Mouse (Mus musculus): ENCODE data around the gene Slit1. TPM values are rescaled to one million over a fixed set of nuclear protein-coding genes. Genes with fewer than 3 reads are reported as not detected.

Slit1 gene
- polyA plus RNA-seq, 1 experiment from 2014 or later: 0.32 TPM

DNA sequence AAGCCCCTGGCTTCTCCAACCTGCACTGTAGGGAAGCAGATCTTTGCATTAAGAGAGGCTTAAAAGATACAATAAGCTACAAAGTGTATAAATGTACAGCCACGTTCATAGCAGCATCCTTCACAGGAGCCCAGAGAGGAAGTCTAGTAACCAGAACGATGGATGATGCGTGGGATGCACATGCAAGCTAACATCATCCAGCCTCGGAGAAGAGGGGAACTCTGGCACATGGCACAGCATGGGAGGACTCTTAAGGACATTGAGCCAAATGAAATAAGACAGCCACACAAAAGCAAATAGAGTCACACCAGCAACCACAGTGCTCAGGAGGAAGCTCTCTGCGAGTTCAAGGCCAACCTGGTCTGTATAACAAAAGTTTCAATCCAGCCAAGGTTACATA, 15.8 kb upstream of the Slit1 start:
- H3K9me3 ChIP-seq: no peaks in the 10 kb centered on the region
- H3K27ac ChIP-seq (replicated peaks): no peak overlapping the region
- H3K4me1 ChIP-seq: no peaks in the 10 kb centered on the region
- no peaks in the 10 kb centered on the region for H3K36me3 ChIP-seq
- no peak overlapping the region for H3K9ac ChIP-seq
- no peak overlapping the region for H3K4me2 ChIP-seq
- peaks cover 7% of the 10 kb centered on the region; the same call in 1 of the 2 replicates for H3K27me3 ChIP-seq (replicated peaks)
- no peak overlapping the region for H3K4me3 ChIP-seq
- ATAC-seq (ENCODE audit: extremely low read depth, insufficient number of reproducible peaks, low FRiP score, low TSS enrichment): no peak
- 84% methylated on average over 5 of the region's 5 CpGs for WGBS

- Histone ChIP-seq H3K4me1 (no peaks in the 10 kb centered on the region), H3K4me3 (no peak overlapping the region), H3K4me2 (no peak overlapping the region), H3K36me3 (no peaks in the 10 kb centered on the region), H3K27ac (replicated peaks) (no peak overlapping the region), H3K27me3 (replicated peaks) (peaks cover 34% of the 10 kb centered on the region), H3K9ac (no peak overlapping the region), H3K9me3 (no peaks in the 10 kb centered on the region)
- no peak for ATAC-seq (ENCODE audit: extremely low read depth, insufficient number of reproducible peaks, low FRiP score, low TSS enrichment)
- 76% methylated on average over 15 of the region's 15 CpGs for WGBS
Observed at GRCm38 (mm10) chr19:41754760-41755159, 11.3 kb upstream of the Slit1 start.

- Histone ChIP-seq H3K4me3 (no peak overlapping the region), H3K27me3 (replicated peaks) (peaks cover 39% of the 10 kb centered on the region), H3K9ac (no peak overlapping the region), H3K9me3 (no peaks in the 10 kb centered on the region), H3K27ac (replicated peaks) (no peak overlapping the region), H3K4me1 (no peaks in the 10 kb centered on the region), H3K36me3 (no peaks in the 10 kb centered on the region), H3K4me2 (no peak overlapping the region)
- ATAC-seq (ENCODE audit: extremely low read depth, insufficient number of reproducible peaks, low FRiP score, low TSS enrichment): no peak
- WGBS: 68% methylated on average over 11 of the region's 11 CpGs
Observed at GRCm38 (mm10) chr19:41751906-41752305, 8.4 kb upstream of the Slit1 start.

GRCm38 (mm10) chr19:41747436-41747835, 4.0 kb upstream of the Slit1 start:
- Histone ChIP-seq H3K9ac (no peak overlapping the region), H3K9me3 (no peaks in the 10 kb centered on the region), H3K4me2 (no peak overlapping the region), H3K4me1 (peaks cover 21% of the 10 kb centered on the region), H3K27me3 (replicated peaks) (peaks cover 64% of the 10 kb centered on the region), H3K36me3 (no peaks in the 10 kb centered on the region), H3K27ac (replicated peaks) (no peak overlapping the region), H3K4me3 (no peak overlapping the region)
- ATAC-seq (ENCODE audit: extremely low read depth, insufficient number of reproducible peaks, low FRiP score, low TSS enrichment): no peak
- WGBS: 80% methylated on average over 14 of the region's 14 CpGs

- ATAC-seq (ENCODE audit: extremely low read depth, insufficient number of reproducible peaks, low FRiP score, low TSS enrichment): no peak
- peaks cover 66% of the 10 kb centered on the region for H3K27me3 ChIP-seq (replicated peaks)
- 46% methylated on average over 15 of the region's 15 CpGs for WGBS
Observed at GRCm38 (mm10) chr19:41745941-41746557, 2.6 kb upstream of the Slit1 start.

GRCm38 (mm10) chr19:41738896-41739295, 4.6 kb downstream of the Slit1 start:
- H3K4me1 ChIP-seq: peaks cover 28% of the 10 kb centered on the region
- no peak overlapping the region for H3K27ac ChIP-seq (replicated peaks)
- no peaks in the 10 kb centered on the region for H3K9me3 ChIP-seq
- H3K9ac ChIP-seq: no peak overlapping the region
- H3K36me3 ChIP-seq: no peaks in the 10 kb centered on the region
- ATAC-seq (ENCODE audit: extremely low read depth, insufficient number of reproducible peaks, low FRiP score, low TSS enrichment): no peak
- WGBS: 10% methylated on average over 4 of the region's 4 CpGs
- peaks cover 100% of the 10 kb centered on the region for H3K27me3 ChIP-seq (replicated peaks)
- H3K4me3 ChIP-seq: no peak overlapping the region
- no peak overlapping the region for H3K4me2 ChIP-seq

More at GRCm38 (mm10) chr19:41745941-41746557, 2.6 kb upstream of the Slit1 start:
- Histone ChIP-seq H3K4me1 (peaks cover 21% of the 10 kb centered on the region), H3K4me3 (no peak overlapping the region), H3K9me3 (no peaks in the 10 kb centered on the region), H3K4me2 (no peak overlapping the region), H3K9ac (no peak overlapping the region), H3K27ac (replicated peaks) (no peak overlapping the region), H3K36me3 (no peaks in the 10 kb centered on the region)

DNA sequence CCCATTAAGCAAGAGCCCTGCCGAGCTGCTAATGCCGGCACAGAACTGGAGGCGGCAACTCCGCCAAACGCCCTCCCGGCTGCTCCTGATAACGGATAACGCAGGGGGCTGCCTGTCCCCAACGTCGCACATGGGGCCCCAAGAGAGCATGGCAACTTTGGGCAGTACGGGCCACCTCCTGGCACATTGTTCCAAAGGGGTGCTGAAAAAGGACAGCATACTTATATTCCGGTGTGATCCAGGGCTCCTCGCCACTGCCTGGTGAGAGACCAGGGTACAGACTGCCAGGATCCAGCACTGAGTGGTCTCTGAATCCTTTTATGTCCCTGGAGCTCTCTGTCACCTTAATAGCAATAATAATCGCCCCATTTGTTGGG, 5.0 kb downstream of the Slit1 start:
- no peak for ATAC-seq (ENCODE audit: extremely low read depth, insufficient number of reproducible peaks, low FRiP score, low TSS enrichment)
- 4% methylated on average over 14 of the region's 14 CpGs for WGBS

GRCm38 (mm10) chr19:41737657-41738428, 5.6 kb downstream of the Slit1 start:
- H3K27me3 ChIP-seq (replicated peaks): peaks cover 97% of the 10 kb centered on the region
- peak overlapping the region; percentile 47; the same call in 1 of the 2 replicates for H3K9ac ChIP-seq
- WGBS: 1% methylated on average over 18 of the region's 18 CpGs
- peak overlapping the region; percentile 24 for H3K4me3 ChIP-seq
- peak overlapping the region; percentile 56 for H3K4me2 ChIP-seq
- H3K4me1 ChIP-seq: peaks cover 17% of the 10 kb centered on the region
- no peak overlapping the region for H3K27ac ChIP-seq (replicated peaks)
- H3K36me3 ChIP-seq: no peaks in the 10 kb centered on the region
- no peak for ATAC-seq (ENCODE audit: extremely low read depth, insufficient number of reproducible peaks, low FRiP score, low TSS enrichment)
- no peaks in the 10 kb centered on the region for H3K9me3 ChIP-seq

More for the DNA sequence above, 5.0 kb downstream of the Slit1 start:
- 0 out of 2 replicates have a peak overlapping the region, but pooled peaks have one; percentile 24 for H3K4me3 ChIP-seq
- H3K4me1 ChIP-seq: peaks cover 23% of the 10 kb centered on the region
- H3K36me3 ChIP-seq: no peaks in the 10 kb centered on the region
- no peak overlapping the region for H3K27ac ChIP-seq (replicated peaks)
- H3K9me3 ChIP-seq: no peaks in the 10 kb centered on the region
- H3K27me3 ChIP-seq (replicated peaks): peaks cover 99% of the 10 kb centered on the region
- H3K9ac ChIP-seq: no peak overlapping the region
- peak overlapping the region; percentile 56 for H3K4me2 ChIP-seq

DNA sequence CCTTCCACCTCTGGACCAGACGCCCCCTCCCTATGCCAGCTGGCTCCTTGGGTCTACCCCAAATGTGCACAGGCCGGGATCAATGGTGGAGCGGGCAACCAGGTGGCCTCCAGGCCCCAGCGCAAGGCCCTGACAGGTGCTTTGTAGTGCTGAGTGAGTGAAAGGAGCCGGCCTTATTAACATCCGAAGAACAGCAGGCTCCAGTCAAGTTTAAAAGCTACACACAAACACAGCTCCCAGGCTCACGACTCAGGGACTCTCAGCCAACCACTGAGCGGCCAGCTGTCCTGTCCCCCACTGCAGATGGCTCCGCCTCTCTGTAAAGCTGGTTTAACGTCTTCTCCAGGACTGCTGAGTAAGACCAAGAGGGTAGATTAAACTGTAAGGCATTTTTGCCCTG, 8.8 kb downstream of the Slit1 start:
- 20% methylated on average over 10 of the region's 10 CpGs for WGBS
- no peak overlapping the region for H3K9ac ChIP-seq
- H3K27ac ChIP-seq (replicated peaks): no peak overlapping the region
- peaks cover 17% of the 10 kb centered on the region for H3K4me1 ChIP-seq
- no peak for ATAC-seq (ENCODE audit: extremely low read depth, insufficient number of reproducible peaks, low FRiP score, low TSS enrichment)
- H3K36me3 ChIP-seq: no peaks in the 10 kb centered on the region
- no peak overlapping the region for H3K4me3 ChIP-seq
- no peak overlapping the region for H3K4me2 ChIP-seq
- H3K27me3 ChIP-seq (replicated peaks): peaks cover 65% of the 10 kb centered on the region
- H3K9me3 ChIP-seq: no peaks in the 10 kb centered on the region

DNA sequence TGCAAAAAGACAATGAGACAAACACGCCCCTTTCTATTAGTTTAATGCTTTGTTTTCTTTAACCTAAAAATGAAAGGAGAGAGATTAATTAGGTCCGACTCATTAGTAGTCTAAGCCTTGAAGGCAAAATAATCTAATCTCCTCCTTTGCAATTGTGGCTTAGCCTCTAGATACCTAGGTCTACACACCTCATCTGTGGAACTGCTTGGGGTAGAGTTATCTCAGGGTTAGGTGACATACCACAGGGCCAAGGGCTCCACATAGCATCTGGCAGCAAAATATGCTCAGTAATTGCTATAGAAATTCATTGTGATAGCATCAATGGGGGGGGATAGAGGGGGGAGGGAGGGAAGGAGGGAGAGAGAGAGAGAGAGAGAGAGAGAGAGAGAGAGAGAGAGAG, 18.0 kb downstream of the Slit1 start:
- no peak overlapping the region for H3K4me2 ChIP-seq
- 0 out of 2 replicates have a peak, but pooled peaks cover 4% of the 10 kb centered on the region for H3K27me3 ChIP-seq (replicated peaks)
- no peaks in the 10 kb centered on the region for H3K36me3 ChIP-seq
- no peaks in the 10 kb centered on the region for H3K9me3 ChIP-seq
- H3K4me1 ChIP-seq: peaks cover 7% of the 10 kb centered on the region; the same call in 1 of the 2 replicates
- H3K27ac ChIP-seq (replicated peaks): no peak overlapping the region
- ATAC-seq (ENCODE audit: extremely low read depth, insufficient number of reproducible peaks, low FRiP score, low TSS enrichment): no peak
- no peak overlapping the region for H3K9ac ChIP-seq
- 66% methylated on average over 2 of the region's 2 CpGs for WGBS
- H3K4me3 ChIP-seq: no peak overlapping the region

GRCm38 (mm10) chr19:41724831-41725470, 18.5 kb downstream of the Slit1 start:
- Histone ChIP-seq H3K27me3 (replicated peaks) (0 out of 2 replicates have a peak, but pooled peaks cover 4% of the 10 kb centered on the region), H3K9me3 (no peaks in the 10 kb centered on the region), H3K4me1 (peaks cover 7% of the 10 kb centered on the region; the same call in 1 of the 2 replicates), H3K36me3 (no peaks in the 10 kb centered on the region), H3K9ac (no peak overlapping the region), H3K4me3 (no peak overlapping the region), H3K4me2 (no peak overlapping the region), H3K27ac (replicated peaks) (no peak overlapping the region)
- ATAC-seq (ENCODE audit: extremely low read depth, insufficient number of reproducible peaks, low FRiP score, low TSS enrichment): no peak
- 36% methylated on average over 9 of the region's 9 CpGs for WGBS
